Mouse (Mus musculus) olfactory bulb, adult 2 months (tissue): Measurements from ENCODE around the gene Capn2. TPM values are rescaled to one million over a fixed set of nuclear protein-coding genes. Genes with fewer than 3 reads are reported as not detected.
A peak's percentile ranks its signal among the peaks of the same experiment; 100 is the strongest.

Source experiments
- H3K27ac ChIP-seq: fragments of 200-500 bp; 2 replicates; pipeline ENCODE4 v1.5.1; 2012; ENCODE audit warnings: low read depth, low read length; ENCODE audit not compliant: insufficient read depth
- H3K4me1 ChIP-seq: fragments of 200-500 bp; 2 replicates; pipeline ENCODE4 v1.6.1; 2012; ENCODE audit warnings: low read length; ENCODE audit not compliant: control insufficient read depth, insufficient read depth
- H3K4me3 ChIP-seq: fragments of 200-500 bp; 2 replicates; pipeline ENCODE4 v1.5.1; 2012; ENCODE audit warnings: mild to moderate bottlenecking, low read depth, low read length, moderate library complexity; ENCODE audit not compliant: insufficient read depth
- CTCF ChIP-seq: fragments of 200-500 bp; IDR thresholded peaks from 2 replicates; pipeline ENCODE4 v1.5.1; 2012; ENCODE audit warnings: low read depth, mild to moderate bottlenecking, low read length, moderate library complexity; ENCODE audit not compliant: insufficient read depth
- POLR2A ChIP-seq: fragments of 200-500 bp; IDR thresholded peaks from 2 replicates; pipeline ENCODE4 v1.6.1; 2012; ENCODE audit warnings: mild to moderate bottlenecking, low read depth, low read length, moderate library complexity; ENCODE audit not compliant: insufficient read depth
- WGBS: fragments of 180-500 bp; shearing (Covaris S2); methylation state at CpG from one replicate; pipeline ENCODE4 v1.1.7; 2018; 5-methylcytosine and 5-hydroxymethylcytosine counted together
- polyA plus RNA-seq: library from polyadenylated mRNA; stranded (reverse); fragments of >200 nt; gene quantifications from 2 replicates; pipeline ENCODE4 v1.2.4, GENCODE M21; 2012; ENCODE audit warnings: low replicate concordance; ENCODE audit not compliant: missing spikeins, insufficient read depth, insufficient read length

Capn2 gene
- polyA plus RNA-seq, 1 experiment: not detected

DNA sequence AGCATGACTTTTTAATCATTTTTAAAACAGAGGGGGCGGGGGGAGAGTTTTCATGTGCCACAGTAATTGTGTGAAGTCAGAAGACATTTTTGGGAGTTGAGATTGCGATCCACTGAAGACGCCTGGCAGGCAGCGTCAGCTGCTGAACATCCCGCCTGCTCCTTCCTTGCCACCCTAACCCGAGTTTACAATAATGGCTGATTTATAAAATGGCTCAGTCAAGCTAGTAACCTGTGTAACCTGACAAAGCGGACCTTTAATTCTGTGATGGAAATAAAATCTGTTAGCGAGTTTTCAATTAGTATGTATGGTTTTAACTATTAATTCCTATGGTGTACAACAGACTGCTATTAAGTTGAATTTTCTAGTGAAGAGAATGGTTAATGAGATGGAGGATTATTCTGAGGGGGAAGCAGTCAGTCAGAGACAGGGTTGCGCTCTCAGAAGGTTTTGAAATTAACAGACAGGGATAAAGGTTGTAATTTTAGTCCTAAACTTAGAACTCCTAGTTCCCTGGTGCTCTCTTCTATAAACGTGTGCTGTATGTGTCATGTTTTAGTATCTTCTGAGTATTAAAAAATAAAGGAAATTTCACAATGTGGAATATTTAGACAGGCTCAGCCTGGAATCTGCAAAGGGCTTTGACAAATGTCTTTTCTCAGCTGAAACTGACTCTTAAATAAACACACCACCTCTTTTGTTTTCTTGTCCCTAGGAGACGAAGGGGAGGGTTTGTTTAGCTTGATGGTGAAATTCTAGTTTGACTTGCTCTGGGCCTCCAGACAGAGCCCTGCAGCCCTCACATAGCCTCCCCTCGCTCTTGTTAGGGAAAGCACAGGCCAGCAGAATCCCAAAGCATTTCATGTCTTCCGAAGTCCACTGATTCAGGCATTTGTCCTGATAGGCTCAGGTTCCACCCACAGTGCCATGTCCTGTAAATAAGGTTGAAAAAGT, 56.8 kb downstream of the Capn2 start:
- Histone ChIP-seq H3K4me1 (peaks cover 23% of the 10 kb centered on the region), H3K27ac (peak overlapping the region; percentile 90), H3K4me3 (no peak overlapping the region)
- no peak for TF ChIP-seq POLR2A
- TF ChIP-seq CTCF: no peak
- WGBS: 36% methylated on average over 13 of the region's 13 CpGs

DNA sequence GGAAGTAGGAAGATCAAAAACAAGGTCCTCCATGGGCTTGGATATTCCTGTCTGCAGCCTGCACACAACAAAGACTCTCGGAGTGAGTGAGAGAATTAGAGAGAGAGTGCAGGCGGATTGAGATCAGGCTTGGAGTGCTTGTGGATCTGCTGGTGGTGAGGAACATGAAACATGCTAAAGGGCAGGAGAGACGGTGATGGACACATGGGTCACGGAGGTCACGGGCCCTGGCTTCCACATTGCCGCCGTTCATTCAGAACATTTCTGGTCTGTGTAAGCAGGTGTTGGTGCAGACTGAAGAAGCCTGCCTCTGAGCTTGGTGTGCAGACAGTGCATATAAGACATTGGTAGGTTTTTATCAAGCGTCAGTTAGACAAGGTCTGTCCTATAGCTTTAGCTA, 58.0 kb downstream of the Capn2 start:
- TF ChIP-seq POLR2A: no peak
- TF ChIP-seq CTCF: no peak
- Histone ChIP-seq H3K4me3 (no peak overlapping the region), H3K4me1 (peaks cover 26% of the 10 kb centered on the region), H3K27ac (peak overlapping the region; percentile 42)
- WGBS: 82% methylated on average over 8 of the region's 8 CpGs

DNA sequence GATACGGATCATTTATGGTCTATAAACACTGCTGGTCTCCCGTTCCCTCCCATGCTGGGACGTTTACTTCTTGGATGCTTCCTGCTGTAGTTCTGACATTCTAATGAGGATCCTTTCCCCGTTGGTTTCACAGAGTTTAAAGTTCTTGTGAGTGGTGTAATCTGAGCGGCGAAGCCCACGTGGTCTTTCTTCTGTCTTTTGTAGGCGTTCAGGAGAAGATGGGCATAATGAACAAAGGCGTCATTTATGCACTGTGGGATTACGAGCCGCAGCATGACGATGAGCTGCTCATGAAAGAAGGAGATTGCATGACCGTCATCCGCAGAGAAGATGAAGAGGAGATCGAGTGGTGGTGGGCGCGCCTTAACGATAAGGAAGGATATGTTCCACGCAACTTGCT, 58.9 kb downstream of the Capn2 start:
- TF ChIP-seq POLR2A: no peak
- TF ChIP-seq CTCF: no peak
- peaks cover 31% of the 10 kb centered on the region for H3K4me1 ChIP-seq
- 73% methylated on average over 19 of the region's 19 CpGs for WGBS
- no peak overlapping the region for H3K4me3 ChIP-seq
- H3K27ac ChIP-seq: peak overlapping the region; percentile 25; the same call in 1 of the 2 replicates

DNA sequence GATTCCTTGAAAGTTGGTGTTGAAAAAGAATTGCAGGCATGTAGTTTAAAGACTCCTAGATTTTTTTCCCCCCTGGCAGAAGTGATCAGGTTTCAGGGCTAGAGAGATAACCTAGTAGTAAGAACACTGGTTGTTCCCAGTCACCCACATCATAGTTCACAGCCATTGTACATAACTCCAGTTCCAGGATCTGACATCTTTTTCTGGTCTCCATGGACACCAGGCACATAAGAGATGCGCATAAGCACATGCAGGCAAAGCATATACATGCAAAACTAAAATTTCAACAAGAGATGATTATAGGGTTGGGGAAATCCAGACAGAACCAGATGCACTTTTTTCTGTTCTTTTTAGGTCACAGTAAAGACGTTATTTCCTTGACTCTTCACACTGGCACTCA, 62.3 kb downstream of the Capn2 start:
- 52% methylated on average over 2 of the region's 2 CpGs for WGBS
- peaks cover 19% of the 10 kb centered on the region for H3K4me1 ChIP-seq
- H3K27ac ChIP-seq: no peak overlapping the region
- TF ChIP-seq POLR2A (no peak), CTCF (no peak)
- H3K4me3 ChIP-seq: no peak overlapping the region

GRCm38 (mm10) chr1:182452473-182452872, 64.9 kb downstream of the Capn2 start:
- Histone ChIP-seq H3K27ac (no peak overlapping the region), H3K4me3 (no peak overlapping the region), H3K4me1 (peaks cover 11% of the 10 kb centered on the region; the same call in 1 of the 2 replicates)
- WGBS: 74% methylated on average over 4 of the region's 4 CpGs
- no peak for TF ChIP-seq CTCF
- no peak for TF ChIP-seq POLR2A

GRCm38 (mm10) chr1:182448276-182449035, 69.0 kb downstream of the Capn2 start:
- peaks cover 2% of the 10 kb centered on the region; the same call in 1 of the 2 replicates for H3K4me1 ChIP-seq
- 0 out of 2 replicates have a peak overlapping the region, but pooled peaks have one; percentile 44 for H3K27ac ChIP-seq
- WGBS: 61% methylated on average over 14 of the region's 14 CpGs
- no peak overlapping the region for H3K4me3 ChIP-seq
- TF ChIP-seq POLR2A: no peak
- no peak for TF ChIP-seq CTCF

- no peak overlapping the region for H3K27ac ChIP-seq
- 75% methylated on average over 2 of the region's 2 CpGs for WGBS
These were observed 73.3 kb downstream of the Capn2 start for GRCm38 (mm10) chr1:182444116-182444515.

DNA sequence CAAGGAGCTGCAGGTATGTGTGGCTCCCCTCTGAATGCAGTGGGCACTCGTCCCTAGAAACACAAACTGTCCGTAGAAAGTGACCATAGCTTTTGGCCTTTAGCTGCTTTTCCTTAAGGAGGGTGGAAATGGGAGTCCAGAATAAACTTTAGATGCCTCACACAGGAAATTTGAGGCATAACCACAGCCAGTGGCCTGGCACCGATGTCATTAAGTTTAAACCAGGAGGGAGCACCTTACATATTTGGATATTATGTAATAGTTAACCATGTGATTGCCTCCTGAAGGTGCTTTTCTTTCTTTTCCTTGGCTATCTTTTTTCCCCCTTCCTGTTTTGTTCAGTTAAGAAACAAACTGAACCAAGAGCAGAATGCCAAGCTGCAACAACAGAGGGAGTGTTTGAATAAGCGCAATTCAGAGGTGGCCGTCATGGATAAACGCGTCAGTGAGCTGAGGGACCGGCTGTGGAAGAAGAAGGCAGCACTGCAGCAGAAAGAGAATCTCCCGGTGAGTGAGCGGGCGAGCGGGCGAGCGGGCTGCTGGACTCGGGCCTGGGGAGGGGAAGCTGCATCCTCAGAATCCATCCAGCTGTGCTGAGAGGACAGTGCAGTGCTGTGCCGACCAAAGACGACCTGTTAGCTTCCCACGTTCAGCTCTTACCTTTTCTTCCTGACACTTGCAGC, 75.5 kb downstream of the Capn2 start:
- WGBS: 66% methylated on average over 18 of the region's 18 CpGs
- peaks cover 8% of the 10 kb centered on the region; the same call in 1 of the 2 replicates for H3K4me1 ChIP-seq
- H3K27ac ChIP-seq: peak overlapping the region; percentile 56; the same call in 1 of the 2 replicates
- no peak overlapping the region for H3K4me3 ChIP-seq
- TF ChIP-seq CTCF (no peak), POLR2A (no peak)

More at GRCm38 (mm10) chr1:182444116-182444515, 73.3 kb downstream of the Capn2 start:
- TF ChIP-seq POLR2A: no peak
- TF ChIP-seq CTCF: no peak
- peaks cover 8% of the 10 kb centered on the region; the same call in 1 of the 2 replicates for H3K4me1 ChIP-seq
- H3K4me3 ChIP-seq: no peak overlapping the region
